Mouse (Mus musculus) retina, postnatal 1 day (tissue): ENCODE measurements at regions not wholly inside any gene's neighbourhood (a gene's known extent, or its start where the extent isn't known, plus 50 kb on each side); places are given as distances from the start of the nearest gene placed in this dataset.

Source experiments
- DNase-seq: peaks from one replicate; pipeline ENCODE4 v3.0.0-alpha.2; 2012

DNA sequence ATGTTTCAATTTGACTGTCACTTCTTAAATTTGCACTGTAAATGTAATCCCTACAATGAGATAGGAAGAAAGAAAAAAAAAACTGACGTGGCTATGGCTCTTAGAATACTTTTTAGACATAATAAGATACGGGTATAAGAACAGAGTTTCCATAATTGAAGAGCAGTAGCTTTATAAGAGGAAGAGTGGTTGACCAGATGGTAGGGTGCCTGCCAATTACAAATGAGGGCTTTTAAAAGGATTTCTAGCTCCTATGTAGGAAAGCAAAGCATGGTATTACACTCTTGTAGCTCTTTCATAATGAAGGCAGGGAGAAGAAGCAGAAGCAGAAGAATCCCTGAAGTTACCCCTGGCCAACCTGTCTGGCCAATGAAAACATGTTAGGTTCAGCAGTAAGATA lies 239.7 kb upstream of the Car10 start:
- DNase-seq: no peak

DNA sequence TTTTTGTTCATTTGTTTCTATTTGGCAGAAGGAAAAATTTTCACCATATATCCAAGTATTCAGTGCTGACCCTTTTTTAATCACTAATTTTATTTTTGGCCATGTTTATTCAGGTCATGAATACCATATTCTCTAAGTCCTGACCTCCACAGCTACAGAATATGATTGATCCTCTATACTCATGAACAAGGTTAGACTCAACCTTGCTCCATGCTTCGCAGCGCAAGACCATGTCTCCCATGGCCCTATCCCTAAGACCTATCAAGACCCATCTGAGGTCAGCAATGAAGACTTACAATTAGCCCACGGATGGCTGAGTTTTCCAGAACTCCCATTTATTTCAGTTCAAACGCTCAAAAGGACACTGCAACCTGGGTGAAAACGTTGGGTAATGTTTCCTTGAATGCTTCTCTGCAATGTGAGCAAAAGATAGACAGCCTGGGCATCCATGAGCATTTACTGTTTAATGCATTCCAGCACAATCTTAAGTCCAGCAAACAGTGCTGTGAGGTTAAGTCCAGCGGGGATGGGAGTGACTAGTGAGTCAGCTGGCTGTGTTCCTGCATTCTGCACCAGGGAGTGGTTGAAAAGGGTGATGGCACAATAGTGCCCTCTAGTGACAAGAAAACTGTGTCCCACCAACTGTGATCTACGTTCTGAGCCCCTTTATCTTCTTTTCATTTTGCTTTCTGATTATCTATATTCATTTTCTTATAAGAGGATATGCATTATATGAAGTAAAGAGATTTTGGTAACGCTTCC lies 208.0 kb upstream of the Car10 start:
- DNase-seq: peak; percentile 76

DNA sequence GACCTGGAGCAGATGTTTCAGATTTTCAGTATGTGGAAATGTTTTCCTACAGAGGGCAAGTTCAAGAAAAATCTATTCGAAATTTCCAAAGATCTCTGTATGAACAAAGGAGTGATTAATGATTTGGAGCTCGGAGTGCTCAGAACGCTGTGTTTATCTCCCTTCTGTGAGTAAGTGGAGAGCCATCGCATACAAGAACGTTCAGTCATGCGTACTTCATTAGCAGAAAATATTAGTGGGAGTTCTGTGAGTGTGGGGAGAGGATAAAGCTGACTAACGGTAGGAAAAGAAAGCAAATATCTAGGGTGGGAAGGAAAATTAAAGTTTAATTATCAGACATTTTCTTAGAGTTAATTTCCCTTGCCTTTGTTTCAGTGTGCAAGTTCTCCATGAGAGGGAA lies 198.5 kb upstream of the Car10 start:
- peak; percentile 69 for DNase-seq
